Mouse (Mus musculus) MEL (cell line): ENCODE measurements around the gene Syt6.

Experiments used
- POLR2AphosphoS2 ChIP-seq: IDR thresholded peaks from 2 replicates; pipeline ENCODE4 v1.6.1; 2011; ENCODE audit warnings: low read length, improper control_type of control experiment
- TCF12 ChIP-seq: IDR thresholded peaks from 2 replicates; pipeline ENCODE4 v1.6.1; 2014; ENCODE audit warnings: low read depth, mild to moderate bottlenecking, inconsistent platforms, low read length, improper control_type of control experiment, moderate library complexity

DNA sequence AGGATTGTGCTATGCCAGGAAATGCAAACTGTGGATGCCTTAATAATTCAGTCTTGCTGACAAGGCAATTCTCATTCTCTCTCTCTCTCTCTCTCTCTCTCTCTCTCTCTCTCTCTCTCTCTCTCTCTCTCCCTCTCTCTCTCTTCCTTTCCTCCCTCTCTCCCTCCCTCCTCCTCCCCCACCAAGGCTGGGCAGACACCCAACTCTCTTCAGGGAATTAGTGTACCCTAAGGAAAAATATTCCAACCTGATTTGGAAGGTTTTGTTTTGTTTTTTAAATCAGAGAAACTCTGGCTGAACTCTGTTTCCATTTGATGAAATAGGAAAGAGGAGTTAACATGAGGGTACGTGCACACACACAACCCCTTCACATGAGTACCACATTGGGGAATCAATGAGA is 26.5 kb downstream of the Syt6 start:
- TF ChIP-seq TCF12 (no peak), POLR2AphosphoS2 (no peak)
